ENCODE assay signal across 8 mouse cellular contexts in genomic region chr5:114153490-114153889, GRCm38 (mm10). TPM values are rescaled to one million over a fixed set of nuclear protein-coding genes. Genes with fewer than 3 reads are reported as not detected.
A peak's percentile ranks its signal among the peaks of the same experiment; 100 is the strongest.
DNase-seq lines count a peak whose midpoint lies in the region; ATAC-seq and TF ChIP-seq lines count a peak whose summit lies in the region.

No protein-coding gene starts in this region.

- peak; percentile 54 for DNase-seq in adrenal gland, postnatal 14 days
- DNase-seq in adrenal gland, adult 8-10 months = no peak
- no peak for DNase-seq in urinary bladder, adult 2 months (ENCODE audit: low spot score)

- no peak for TF ChIP-seq EP300 in ES-Bruce4 (IDR thresholded peaks at IDR 0.05; ENCODE audit: insufficient read depth, low read depth, low read length)

- peaks cover 6% of the 10 kb centered on the region for H3K4me1 ChIP-seq in ES-Bruce4 (ENCODE audit: control insufficient read depth, insufficient read depth, low read length)
- H3K4me1 ChIP-seq in forebrain, embryonic 15.5 days = no peaks in the 10 kb centered on the region
- H3K4me1 ChIP-seq in limb, embryonic 12.5 days (replicated peaks) = 0 out of 2 replicates have a peak, but pooled peaks cover 3% of the 10 kb centered on the region
- no peaks in the 10 kb centered on the region for H3K4me1 ChIP-seq in olfactory bulb, adult 2 months (ENCODE audit: control insufficient read depth, insufficient read depth, low read length)

- no peaks in the 10 kb centered on the region for H3K27me3 ChIP-seq in ES-Bruce4 (ENCODE audit: control insufficient read depth, insufficient read depth, low read length, poor library complexity, severe bottlenecking)
- H3K27me3 ChIP-seq in forebrain, embryonic 15.5 days = no peaks in the 10 kb centered on the region
- no peaks in the 10 kb centered on the region for H3K27me3 ChIP-seq in limb, embryonic 12.5 days

- H3K36me3 ChIP-seq in ES-Bruce4 (ENCODE audit: control insufficient read depth, insufficient read depth, low read length, poor library complexity, severe bottlenecking) = no peaks in the 10 kb centered on the region
- no peaks in the 10 kb centered on the region for H3K36me3 ChIP-seq in forebrain, embryonic 15.5 days
- H3K36me3 ChIP-seq in limb, embryonic 12.5 days = no peaks in the 10 kb centered on the region

- WGBS in forebrain, embryonic 15.5 days = 3% methylated on average over 12 of the region's 12 CpGs
- WGBS in limb, embryonic 12.5 days = 1% methylated on average over 12 of the region's 12 CpGs
- WGBS in olfactory bulb, adult 2 months = 3% methylated on average over 12 of the region's 12 CpGs

- TF ChIP-seq POLR2A in ES-Bruce4 (IDR thresholded peaks at IDR 0.05; ENCODE audit: insufficient read depth, low read length) = no peak
- no peak for TF ChIP-seq POLR2A in olfactory bulb, adult 2 months (IDR thresholded peaks at IDR 0.05; ENCODE audit: insufficient read depth, low read depth, low read length)

- peak overlapping the region; percentile 5; the same call in 1 of the 2 replicates for H3K9ac ChIP-seq in ES-Bruce4 (ENCODE audit: low read depth, poor library complexity, severe bottlenecking)
- H3K9ac ChIP-seq in forebrain, embryonic 15.5 days (replicated peaks) = no peak overlapping the region
- H3K9ac ChIP-seq in limb, embryonic 12.5 days (replicated peaks) = no peak overlapping the region

- H3K4me3 ChIP-seq in ES-Bruce4 (ENCODE audit: low read depth, low read length) = peak overlapping the region; percentile 55
- H3K4me3 ChIP-seq in forebrain, embryonic 15.5 days = peak overlapping the region; percentile 27; the same call in 1 of the 2 replicates
- H3K4me3 ChIP-seq in limb, embryonic 12.5 days (replicated peaks) = peak overlapping the region; percentile 30
- H3K4me3 ChIP-seq in olfactory bulb, adult 2 months (ENCODE audit: insufficient read depth, low read depth, low read length) = peak overlapping the region; percentile 29; the same call in 1 of the 2 replicates

- peak overlapping the region; percentile 65 for H3K27ac ChIP-seq in ES-Bruce4 (ENCODE audit: insufficient read depth, low read length)
- H3K27ac ChIP-seq in forebrain, embryonic 15.5 days (replicated peaks) = no peak overlapping the region
- peak overlapping the region; percentile 62 for H3K27ac ChIP-seq in limb, embryonic 12.5 days
- H3K27ac ChIP-seq in olfactory bulb, adult 2 months (ENCODE audit: insufficient read depth, low read depth, low read length) = no peak overlapping the region

- H3K9me3 ChIP-seq in ES-Bruce4 (replicated peaks; ENCODE audit: control insufficient read depth, insufficient read depth, low read length, poor library complexity, severe bottlenecking) = no peaks in the 10 kb centered on the region
- no peaks in the 10 kb centered on the region for H3K9me3 ChIP-seq in forebrain, embryonic 15.5 days
- H3K9me3 ChIP-seq in limb, embryonic 12.5 days = no peaks in the 10 kb centered on the region

- no peak for ATAC-seq in forebrain, embryonic 15.5 days (replicated peaks)
- peak; percentile 40 for ATAC-seq in limb, embryonic 12.5 days (ENCODE audit: insufficient number of reproducible peaks, insufficient read depth, low FRiP score, low TSS enrichment, low read depth)
- ATAC-seq in frontal cortex, adult (ENCODE audit: low TSS enrichment) = no peak

- H3K4me2 ChIP-seq in forebrain, embryonic 15.5 days (replicated peaks) = peak overlapping the region; percentile 27
- peak overlapping the region; percentile 43 for H3K4me2 ChIP-seq in limb, embryonic 12.5 days

- peak; percentile 65 for TF ChIP-seq CTCF in ES-Bruce4 (IDR thresholded peaks at IDR 0.05; ENCODE audit: low read depth, low read length)
- TF ChIP-seq CTCF in olfactory bulb, adult 2 months (IDR thresholded peaks at IDR 0.05; ENCODE audit: insufficient read depth, low read depth, low read length) = 0 out of 2 replicates have a peak, but pooled peaks have one; percentile 7

RNA-seq across cellular contexts. Expression of gene Acacb, which starts 7.2 kb away (rescaled TPM):
- 121 and 148 TPM in 2 replicates for total RNA-seq in adrenal gland, postnatal 14 days (2021)
- 10 to 100 TPM; 68.9 to 85.3 (median 72.7) TPM for total RNA-seq in adrenal gland, adult 8-10 months (2022)
- polyA plus RNA-seq in ES-Bruce4 (2011; ENCODE audit: insufficient read depth, insufficient read length, low read depth, missing spikeins) = 8.0 and 9.3 TPM in 2 replicates
- polyA plus RNA-seq in forebrain, embryonic 15.5 days (2015; fragmentation: Nextera tagmentation; extraction: Ambion mirVana) = 1.6 and 3.0 TPM in 2 replicates
- polyA plus RNA-seq in limb, embryonic 12.5 days (2016; fragmentation: Nextera tagmentation; extraction: Ambion mirVana) = 4.7 TPM in 2 replicates
- polyA plus RNA-seq in olfactory bulb, adult 2 months (2012; ENCODE audit: insufficient read depth, insufficient read length, low replicate concordance, missing spikeins) = not detected in 2 replicates
- polyA plus RNA-seq in urinary bladder, adult 2 months (2012; rRNA removed) = 7.7 and 9.6 TPM in 2 replicates

RNA-seq across cellular contexts. Expression of gene Ung, which starts 23.3 kb away (rescaled TPM):
- 11.7 and 11.9 TPM in 2 replicates for total RNA-seq in adrenal gland, postnatal 14 days (2021)
- total RNA-seq in adrenal gland, adult 8-10 months (2022) = 1 to 10 TPM; 2.4 to 3.1 (median 2.8) TPM
- polyA plus RNA-seq in ES-Bruce4 (2011; ENCODE audit: insufficient read depth, insufficient read length, low read depth, missing spikeins) = 85.6 and 89.8 TPM in 2 replicates
- polyA plus RNA-seq in forebrain, embryonic 15.5 days (2015; fragmentation: Nextera tagmentation; extraction: Ambion mirVana) = 22.7 and 25.8 TPM in 2 replicates
- polyA plus RNA-seq in limb, embryonic 12.5 days (2016; fragmentation: Nextera tagmentation; extraction: Ambion mirVana) = 61.7 and 63.0 TPM in 2 replicates
- not detected in 2 replicates for polyA plus RNA-seq in olfactory bulb, adult 2 months (2012; ENCODE audit: insufficient read depth, insufficient read length, low replicate concordance, missing spikeins)
- 2.4 and 3.3 TPM in 2 replicates for polyA plus RNA-seq in urinary bladder, adult 2 months (2012; rRNA removed)

RNA-seq across cellular contexts. Expression of gene Alkbh2, which starts 25.5 kb away (rescaled TPM):
- 9.9 and 10.3 TPM in 2 replicates for total RNA-seq in adrenal gland, postnatal 14 days (2021)
- 10 to 100 TPM in 3 of 4 experiments, 1 to 10 TPM in 1; 5.8 to 13.5 (median 11.7) TPM for total RNA-seq in adrenal gland, adult 8-10 months (2022)
- polyA plus RNA-seq in ES-Bruce4 (2011; ENCODE audit: insufficient read depth, insufficient read length, low read depth, missing spikeins) = 17.9 and 20.1 TPM in 2 replicates
- 6.2 and 7.3 TPM in 2 replicates for polyA plus RNA-seq in forebrain, embryonic 15.5 days (2015; fragmentation: Nextera tagmentation; extraction: Ambion mirVana)
- 13.8 and 16.1 TPM in 2 replicates for polyA plus RNA-seq in limb, embryonic 12.5 days (2016; fragmentation: Nextera tagmentation; extraction: Ambion mirVana)
- not detected in 2 replicates for polyA plus RNA-seq in olfactory bulb, adult 2 months (2012; ENCODE audit: insufficient read depth, insufficient read length, low replicate concordance, missing spikeins)
- 8.8 and 9.4 TPM in 2 replicates for polyA plus RNA-seq in urinary bladder, adult 2 months (2012; rRNA removed)

Comparison
In these comparisons a context has a peak if more than half of its experiments do, and no peak if none do; other contexts are left out.
1. H3K27ac ChIP-seq: peak in ES-Bruce4 (single experiment) and limb, embryonic 12.5 days (single experiment); none in forebrain, embryonic 15.5 days (single experiment) and olfactory bulb, adult 2 months (single experiment).
2. Peak in every context shown above with its lines, with median percentiles within 50 percentile points of each other: H3K4me3 ChIP-seq.